ENCODE assay signal across 16 mouse cellular contexts in the genomic region with DNA sequence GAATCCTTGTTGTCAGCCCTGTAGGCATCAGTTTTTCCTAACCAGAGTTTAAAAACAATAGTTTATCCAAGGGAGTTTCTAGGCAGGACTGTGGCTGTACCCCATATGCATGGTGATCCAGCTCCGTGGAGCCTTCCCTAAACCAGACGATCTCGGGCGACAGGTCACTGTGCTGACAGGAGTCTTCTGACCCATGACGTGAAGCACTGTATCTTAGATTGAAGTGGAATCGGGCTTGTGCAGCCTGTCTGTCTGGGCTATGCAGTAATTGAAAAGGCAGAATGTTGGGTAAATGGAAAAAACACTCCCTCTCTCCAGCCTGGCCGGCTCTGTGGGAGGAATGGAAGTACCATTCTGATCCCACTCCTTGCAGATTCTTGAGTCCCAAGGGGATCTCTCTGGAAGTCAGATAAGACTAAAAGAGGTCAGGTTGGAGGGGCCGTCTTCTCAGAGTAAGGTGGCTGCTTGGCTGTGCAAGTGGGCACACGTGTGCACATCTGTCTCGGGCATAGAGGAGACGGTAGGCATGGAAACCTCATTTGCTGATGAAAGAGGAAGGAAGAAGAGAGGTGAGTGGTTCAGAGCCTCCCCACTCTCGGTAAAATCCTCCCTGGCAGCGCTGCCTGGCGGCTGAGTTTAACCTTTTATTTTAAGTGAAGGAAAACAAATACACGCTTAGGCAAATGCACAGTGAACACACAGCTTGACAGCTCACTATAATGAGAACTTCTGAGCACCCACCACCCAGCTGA. TPM values are rescaled to one million over a fixed set of nuclear protein-coding genes. Genes with fewer than 3 reads are reported as not detected.
DNase-seq lines count a peak whose midpoint lies in the region; ATAC-seq and TF ChIP-seq lines count a peak whose summit lies in the region.
"Had no signal": no experiment of that assay in that cellular context is flagged by ENCODE, and none has a peak within 500 bp of the region (broad histone marks: within the 10 kb centered on the region; RNA-seq: fewer than 3 reads in every experiment).

No protein-coding gene starts in this region.

- H3K9ac ChIP-seq in heart, adult 2 months (ENCODE audit: low read depth, low read length): no peak overlapping the region
- H3K9ac ChIP-seq in heart, embryonic 16.5 days (ENCODE audit: low read length): peak overlapping the region; percentile 35
- H3K9ac ChIP-seq in limb, embryonic 15.5 days: no peak overlapping the region
- H3K9ac ChIP-seq: forebrain, postnatal 0 days; midbrain, embryonic 12.5 days had no signal

- intact Hi-C loops in heart, adult 2 months (cut with DNase I): loop anchor here (5.0 kb wide), 1 partner anchor 115 kb away; no protein-coding TSS in a partner anchor

- peak overlapping the region; percentile 71 for H3K27ac ChIP-seq in layer of hippocampus, adult 2 months
- peak overlapping the region; percentile 85 for H3K27ac ChIP-seq in heart, adult 2 months
- H3K27ac ChIP-seq in heart, embryonic 16.5 days (ENCODE audit: low read length): peak overlapping the region; percentile 87
- H3K27ac ChIP-seq in limb, embryonic 15.5 days: peak overlapping the region; percentile 43; the same call in 1 of the 2 replicates
- H3K27ac ChIP-seq: midbrain, embryonic 12.5 days had no signal

- peak; percentile 66; the same call in 1 of the 2 replicates for TF ChIP-seq EP300 in heart, adult 2 months (IDR thresholded peaks at IDR 0.05; ENCODE audit: insufficient read depth, low read depth, low read length)

- no peaks in the 10 kb centered on the region for H3K79me2 ChIP-seq in heart, adult 2 months (replicated peaks; ENCODE audit: control insufficient read depth, insufficient read depth, low read length)

- H3K4me2 ChIP-seq in heart, embryonic 16.5 days (ENCODE audit: low read depth, low read length): peak overlapping the region; percentile 13
- H3K4me2 ChIP-seq in limb, embryonic 15.5 days: no peak overlapping the region
- H3K4me2 ChIP-seq: liver, embryonic 11.5 days; midbrain, embryonic 12.5 days had no signal

- no peak for DNase-seq in layer of hippocampus, adult 2 months (ENCODE audit: low spot score in 2 of 2)
- no peak for DNase-seq in layer of hippocampus, postnatal 36 days
- peak; percentile 35 to 48 for DNase-seq in heart, adult 2 months
- DNase-seq in cerebellum, adult 9-10 months: no peak
- no peak for DNase-seq in urinary bladder, postnatal 36 days (ENCODE audit: low spot score in 2 of 2)
- no peak for DNase-seq in frontal cortex, postnatal 10 days (ENCODE audit: low spot score in 2 of 2)
- DNase-seq: cerebellum, adult 11-12 months; forebrain, postnatal 0 days; kidney, postnatal 36 days; right cerebral cortex, postnatal 4 days; thymus, postnatal 25 days had no signal

- WGBS in heart, adult 2 months: 27% methylated on average over 15 of the region's 15 CpGs
- 30% methylated on average over 15 of the region's 15 CpGs for WGBS in heart, embryonic 16.5 days
- WGBS in limb, embryonic 15.5 days: 70% methylated on average over 15 of the region's 15 CpGs

- no peak for TF ChIP-seq POLR2A in heart, adult 2 months (IDR thresholded peaks at IDR 0.05; ENCODE audit: insufficient read depth, low read depth, low read length)

- peak; percentile 75 for ATAC-seq in heart, embryonic 16.5 days (replicated peaks; ENCODE audit: extremely low read depth, insufficient read depth, low FRiP score)
- no peak for ATAC-seq in limb, embryonic 15.5 days (ENCODE audit: insufficient number of reproducible peaks, low FRiP score, low TSS enrichment, low read depth)
- ATAC-seq: forebrain, postnatal 0 days; lung, postnatal 0 days had no signal

- peaks cover 6% of the 10 kb centered on the region; the same call in 1 of the 2 replicates for H3K4me1 ChIP-seq in heart, adult 2 months (ENCODE audit: control insufficient read depth, insufficient read depth, low read length)
- H3K4me1 ChIP-seq in heart, embryonic 16.5 days (ENCODE audit: control insufficient read depth, insufficient read depth, low read length): peaks cover 25% of the 10 kb centered on the region
- H3K4me1 ChIP-seq in limb, embryonic 15.5 days: peaks cover 40% of the 10 kb centered on the region

- H3K9me3 ChIP-seq in heart, embryonic 16.5 days (replicated peaks; ENCODE audit: control insufficient read depth, low read length): no peaks in the 10 kb centered on the region
- H3K9me3 ChIP-seq in limb, embryonic 15.5 days: no peaks in the 10 kb centered on the region
- H3K9me3 ChIP-seq: midbrain, embryonic 12.5 days had no signal

- H3K36me3 ChIP-seq in heart, adult 2 months (ENCODE audit: control insufficient read depth, insufficient read depth, low read length): no peaks in the 10 kb centered on the region
- H3K36me3 ChIP-seq in heart, embryonic 16.5 days (ENCODE audit: control insufficient read depth, insufficient read depth): peaks cover 11% of the 10 kb centered on the region
- peaks cover 6% of the 10 kb centered on the region; the same call in 1 of the 2 replicates for H3K36me3 ChIP-seq in limb, embryonic 15.5 days
- H3K36me3 ChIP-seq: midbrain, embryonic 12.5 days had no signal

- H3K4me3 ChIP-seq in layer of hippocampus, adult 2 months: no peak overlapping the region
- H3K4me3 ChIP-seq in heart, adult 2 months: no peak overlapping the region
- H3K4me3 ChIP-seq in heart, embryonic 16.5 days (ENCODE audit: low read length): no peak overlapping the region
- H3K4me3 ChIP-seq in limb, embryonic 15.5 days: no peak overlapping the region
- H3K4me3 ChIP-seq: midbrain, embryonic 12.5 days had no signal

- no peak for TF ChIP-seq CTCF in layer of hippocampus, adult 2 months (conservative IDR thresholded peaks at IDR 0.05)
- no peak for TF ChIP-seq CTCF in heart, adult 2 months (IDR thresholded peaks at IDR 0.05)

- H3K27me3 ChIP-seq in heart, adult 2 months (ENCODE audit: control insufficient read depth, insufficient read depth, low read length): no peaks in the 10 kb centered on the region
- no peaks in the 10 kb centered on the region for H3K27me3 ChIP-seq in heart, embryonic 16.5 days (ENCODE audit: control insufficient read depth, insufficient read depth, low read length)
- no peaks in the 10 kb centered on the region for H3K27me3 ChIP-seq in limb, embryonic 15.5 days
- H3K27me3 ChIP-seq: midbrain, embryonic 12.5 days had no signal

RNA-seq across cellular contexts. Expression of a gene that starts 7.8 kb away (rescaled TPM):
- total RNA-seq in layer of hippocampus, adult 2 months (2021): 10 to 100 TPM; 48.7 to 48.8 TPM
- 10 to 100 TPM; 40.6 to 52.9 TPM for total RNA-seq in layer of hippocampus, postnatal 36 days (2021)
- total RNA-seq in heart, adult 2 months (2021): 10 to 100 TPM; 11.1 to 18.0 TPM
- 15.4 and 34.0 TPM in 2 replicates for polyA plus RNA-seq in heart, adult 2 months (2012; rRNA removed)
- 29.5 and 30.2 TPM in 2 replicates for polyA plus RNA-seq in heart, embryonic 16.5 days (2015; fragmentation: Nextera tagmentation; extraction: Ambion mirVana)
- 52.5 and 69.4 TPM in 2 replicates for polyA plus RNA-seq in limb, embryonic 15.5 days (2015; fragmentation: Nextera tagmentation; extraction: Ambion mirVana)

Comparison
In these comparisons a context has a peak if more than half of its experiments do, and no peak if none do; other contexts are left out.
1. DNase-seq: peak in heart, adult 2 months (2 of 2); none in layer of hippocampus, adult 2 months (0 of 2), layer of hippocampus, postnatal 36 days (0 of 2), cerebellum, adult 9-10 months (single experiment), urinary bladder, postnatal 36 days (0 of 2) and frontal cortex, postnatal 10 days (0 of 2).
2. Peak in every context shown above with its lines, with median percentiles within 50 percentile points of each other: H3K27ac ChIP-seq.